Mouse (Mus musculus): Measurements from ENCODE around the gene Fbxl13.

The Fbxl13 gene

GRCm38 (mm10) chr5:21572764-21573416 lies 72.5 kb downstream of the Fbxl13 start:
- no peak for DNase-seq

DNA sequence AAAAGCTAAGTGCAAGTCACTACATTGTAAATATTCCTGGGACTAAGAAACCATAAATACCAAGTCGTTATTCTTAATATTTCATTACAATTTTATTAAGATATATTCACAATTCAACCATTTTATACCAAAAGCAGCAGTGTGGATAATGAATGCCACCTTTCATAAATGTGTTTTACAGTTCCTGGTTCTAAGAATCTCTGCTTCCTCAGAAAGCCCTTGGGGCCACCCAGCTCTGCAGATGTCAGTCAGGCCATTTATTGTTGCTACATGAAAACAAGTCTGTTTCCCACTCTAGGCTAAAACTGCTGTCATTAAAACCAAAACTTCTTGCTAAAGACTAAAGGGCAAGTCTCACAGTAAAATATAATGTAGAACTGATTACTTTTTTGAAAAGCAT lies 77.7 kb downstream of the Fbxl13 start:
- no peak for DNase-seq

- DNase-seq, result no peak
Measured at GRCm38 (mm10) chr5:21565392-21566065, 79.9 kb downstream of the Fbxl13 start.

- no peak for DNase-seq
Measured at GRCm38 (mm10) chr5:21563936-21564335, 81.5 kb downstream of the Fbxl13 start.

DNA sequence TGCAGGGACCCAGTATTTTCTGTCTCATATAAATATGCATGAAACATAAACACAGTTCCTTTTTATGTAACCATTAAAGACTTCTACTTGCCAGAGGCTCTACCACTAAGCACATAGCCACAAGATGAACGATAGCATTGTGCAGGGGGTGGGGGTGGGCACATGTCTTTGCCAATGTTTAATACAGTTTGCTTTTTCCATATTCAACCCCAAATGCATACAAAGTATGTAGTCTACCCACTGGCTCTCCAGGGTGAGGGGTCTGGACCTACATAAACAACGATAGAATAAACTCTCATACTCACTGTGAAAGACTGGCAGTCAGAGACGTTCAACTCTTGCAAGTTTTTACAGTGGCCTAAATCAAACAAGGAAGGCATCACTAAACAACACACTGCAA lies 88.9 kb downstream of the Fbxl13 start:
- DNase-seq, result no peak

GRCm38 (mm10) chr5:21554732-21555131 lies 90.7 kb downstream of the Fbxl13 start:
- no peak for DNase-seq

GRCm38 (mm10) chr5:21553685-21554084 lies 91.7 kb downstream of the Fbxl13 start:
- no peak for DNase-seq

GRCm38 (mm10) chr5:21547005-21547404 lies 98.4 kb downstream of the Fbxl13 start:
- DNase-seq, result no peak

- no peak for DNase-seq
Measured at GRCm38 (mm10) chr5:21545786-21546185, 99.6 kb downstream of the Fbxl13 start.

- DNase-seq, result no peak
Measured at GRCm38 (mm10) chr5:21545227-21545626, 100.2 kb downstream of the Fbxl13 start.

DNA sequence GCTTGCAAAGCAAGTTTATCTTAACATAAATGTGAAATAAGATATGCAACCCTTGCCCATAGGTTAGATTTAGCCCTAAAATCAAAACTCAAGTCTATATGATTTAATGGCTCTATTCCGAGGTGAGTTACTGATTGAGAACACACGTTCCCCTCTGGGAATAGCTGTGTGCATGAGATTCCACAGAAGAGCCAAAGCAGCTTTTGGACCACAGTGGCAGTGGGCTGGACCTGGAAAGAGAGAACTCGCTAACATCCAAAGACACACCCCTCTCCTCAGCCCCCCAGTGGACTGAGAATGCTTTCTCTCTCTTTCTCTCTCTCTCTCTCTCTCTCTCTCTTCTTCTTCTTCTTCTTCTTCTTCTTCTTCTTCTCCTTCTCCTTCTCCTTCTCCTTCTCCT lies 100.6 kb downstream of the Fbxl13 start:
- no peak for DNase-seq

- no peak for DNase-seq
Measured at GRCm38 (mm10) chr5:21543409-21544201, 101.8 kb downstream of the Fbxl13 start, which contains the start of gene Lrrc17. Lrrc17 (plus strand) TSS chr5:21543559.

DNA sequence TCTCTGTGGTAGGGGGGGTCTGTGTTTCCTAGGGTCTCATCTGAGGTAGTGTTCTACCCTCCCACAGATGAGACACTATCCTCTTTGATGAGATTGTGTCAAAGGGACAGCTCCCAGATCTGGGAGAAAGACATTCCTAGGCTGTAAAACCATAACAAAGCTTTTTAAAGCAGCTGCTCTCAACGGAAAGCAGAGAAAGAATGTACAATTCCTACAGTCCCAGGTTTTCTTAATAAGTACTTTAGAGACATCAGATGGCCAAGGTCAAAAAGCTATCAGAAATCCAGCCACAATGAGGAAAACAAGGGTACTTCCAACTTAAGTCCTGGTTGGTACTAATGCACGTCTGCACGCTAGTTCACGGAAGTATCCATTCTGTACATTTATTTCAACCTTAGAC lies 103.2 kb downstream of the Fbxl13 start:
- no peak for DNase-seq

DNA sequence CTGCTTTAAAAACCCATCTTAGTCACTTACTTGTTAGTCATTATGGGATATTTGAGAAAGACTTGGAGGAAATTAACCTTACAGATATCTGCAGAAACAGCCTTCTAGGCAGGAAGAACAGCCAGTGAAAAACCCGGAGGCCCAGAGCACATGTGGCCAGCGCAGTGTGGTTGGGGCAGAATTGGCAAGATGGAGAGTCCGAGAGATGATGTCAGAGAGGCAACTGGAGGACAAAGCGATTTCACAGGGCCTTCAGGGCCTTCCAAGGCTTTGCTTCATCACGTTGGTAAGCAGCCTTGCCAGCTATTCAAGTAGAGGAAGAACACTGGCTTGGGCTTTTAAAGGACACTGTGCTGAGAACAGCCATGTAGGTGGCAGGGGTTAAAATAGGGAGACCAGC lies 112.5 kb downstream of the Fbxl13 start:
- no peak for DNase-seq

DNA sequence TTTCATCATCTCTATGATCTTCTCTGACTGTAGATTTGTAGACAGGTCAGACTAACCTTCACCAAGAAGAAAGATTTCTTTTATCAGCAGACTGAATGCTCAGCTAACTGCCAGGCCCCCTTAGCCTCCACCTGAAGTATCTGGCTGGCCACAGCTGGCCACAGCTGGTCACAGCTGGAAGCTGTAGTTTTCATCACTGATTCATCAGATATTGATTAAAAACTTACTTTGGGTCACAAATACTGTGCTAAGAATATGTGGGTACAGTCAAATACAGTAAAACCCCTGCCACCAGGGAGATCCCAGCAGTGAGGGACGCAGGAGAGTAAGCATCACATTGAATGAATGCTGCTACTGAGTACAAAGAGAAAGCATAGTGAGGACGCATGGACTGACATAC lies 113.3 kb downstream of the Fbxl13 start:
- no peak for DNase-seq

DNA sequence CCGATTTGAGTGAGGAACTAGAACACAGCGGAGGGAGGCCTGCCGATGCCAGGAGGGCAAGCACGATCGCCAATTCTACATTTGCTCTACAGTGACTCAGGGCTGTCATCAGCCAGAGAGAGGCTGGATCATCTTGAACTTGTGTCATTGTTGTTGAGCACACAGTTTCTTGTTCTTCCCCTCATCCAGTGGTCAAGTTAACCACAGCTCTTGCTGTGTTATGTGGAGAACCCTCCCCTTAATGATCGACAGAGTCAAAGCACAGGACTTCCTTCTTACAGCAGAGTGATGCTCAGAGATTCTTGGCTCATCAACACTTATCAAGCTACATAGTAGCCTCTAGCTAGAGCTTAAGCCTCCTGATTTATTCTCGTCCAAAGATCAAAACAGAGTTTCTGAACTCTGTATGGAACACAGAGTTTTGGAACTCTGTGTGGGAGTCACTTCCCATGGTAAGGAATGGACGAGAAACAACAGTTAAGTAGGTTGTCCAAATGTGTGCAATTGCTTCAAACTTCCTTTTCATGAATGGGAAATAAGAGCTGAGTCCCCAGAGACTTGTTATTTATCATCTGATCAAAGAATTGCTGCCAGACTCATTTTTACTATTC lies 116.2 kb downstream of the Fbxl13 start:
- DNase-seq, result no peak

DNA sequence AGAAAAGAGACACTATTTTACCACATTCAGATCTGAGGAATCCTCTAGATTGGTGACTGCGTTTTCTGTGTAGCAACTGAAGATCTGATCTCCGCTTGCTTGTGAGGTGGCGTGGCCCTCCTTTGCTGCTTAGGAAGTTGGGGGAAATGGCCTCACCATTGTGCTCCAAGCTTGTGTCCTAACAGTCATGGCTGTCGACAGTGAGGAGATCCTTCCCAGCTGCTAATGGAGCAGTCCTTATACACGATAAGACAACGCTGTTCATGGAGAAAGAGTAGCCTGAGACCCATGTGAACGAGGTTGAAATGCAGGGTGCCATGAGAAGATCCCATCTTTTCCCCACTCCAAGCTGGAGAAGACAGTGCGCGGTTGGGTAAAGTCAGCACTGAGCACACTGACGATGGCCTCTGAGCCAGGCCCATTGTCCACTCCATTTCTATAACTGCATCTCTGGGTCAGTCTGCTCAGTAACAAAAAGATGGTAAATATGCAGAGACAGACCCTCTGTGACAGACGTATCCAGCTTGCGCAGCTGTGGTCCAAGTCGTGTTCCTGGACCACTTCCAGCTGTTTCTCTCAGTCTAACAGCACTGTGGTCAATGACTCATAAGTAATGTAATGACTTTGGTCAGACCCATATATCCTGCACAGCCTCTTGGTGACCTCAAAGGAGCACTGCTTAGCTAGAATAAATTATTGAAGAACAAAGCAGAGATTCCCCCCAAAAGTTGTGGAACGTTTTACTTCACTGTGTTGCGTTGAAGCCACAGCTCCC lies 117.2 kb downstream of the Fbxl13 start:
- no peak for DNase-seq

GRCm38 (mm10) chr5:21527488-21527911 lies 117.9 kb downstream of the Fbxl13 start:
- no peak for DNase-seq

DNA sequence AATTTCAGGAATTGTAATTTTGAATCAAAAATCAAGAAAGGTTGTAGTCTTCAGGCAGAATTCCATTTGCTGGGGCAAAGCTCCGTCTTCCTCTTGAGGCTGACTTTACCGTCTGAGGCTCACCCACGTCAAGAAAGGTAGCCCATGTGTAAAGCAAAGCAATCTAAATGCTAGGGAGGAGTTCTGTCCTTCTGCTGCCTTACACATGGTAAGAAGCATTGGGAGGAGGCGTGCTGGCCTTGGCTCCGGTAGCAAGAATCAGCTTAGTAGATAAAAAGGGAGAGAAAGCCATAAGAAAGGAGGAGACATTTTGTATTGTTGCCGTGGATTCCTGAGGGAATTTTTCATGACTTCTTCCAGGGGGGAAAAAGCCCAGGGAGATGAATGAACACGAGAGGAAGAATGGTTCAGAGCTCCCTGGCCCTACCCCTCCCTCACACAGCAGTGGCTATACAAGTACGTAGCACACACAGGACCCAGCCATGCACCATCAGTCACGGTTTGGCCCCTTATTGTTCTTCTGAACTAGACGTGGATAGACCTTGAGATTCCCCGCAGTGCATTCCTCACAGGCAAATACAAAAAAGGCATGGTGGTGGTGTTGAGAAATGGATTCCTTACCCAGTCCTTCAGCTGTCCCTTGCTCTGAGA lies 118.5 kb downstream of the Fbxl13 start:
- DNase-seq, result no peak

DNA sequence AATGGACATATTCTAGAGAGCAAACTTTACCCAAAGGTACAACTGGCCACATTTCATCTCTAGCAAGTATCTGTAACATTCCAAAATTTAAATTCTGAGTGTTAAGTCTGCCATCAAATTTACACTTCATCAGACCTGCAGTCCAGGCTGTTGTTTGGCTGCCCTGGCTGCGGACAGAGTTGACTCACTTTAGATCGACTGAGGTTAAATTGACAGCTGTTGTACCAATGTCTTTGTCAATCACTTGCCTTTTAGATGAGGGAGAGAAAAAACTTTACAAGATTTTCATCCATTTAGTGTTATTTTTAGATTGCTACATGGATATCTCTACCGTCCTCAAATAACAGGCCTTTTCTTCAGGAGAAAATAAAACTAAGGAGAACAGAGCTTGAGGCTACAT lies 126.3 kb downstream of the Fbxl13 start:
- DNase-seq, result no peak

DNA sequence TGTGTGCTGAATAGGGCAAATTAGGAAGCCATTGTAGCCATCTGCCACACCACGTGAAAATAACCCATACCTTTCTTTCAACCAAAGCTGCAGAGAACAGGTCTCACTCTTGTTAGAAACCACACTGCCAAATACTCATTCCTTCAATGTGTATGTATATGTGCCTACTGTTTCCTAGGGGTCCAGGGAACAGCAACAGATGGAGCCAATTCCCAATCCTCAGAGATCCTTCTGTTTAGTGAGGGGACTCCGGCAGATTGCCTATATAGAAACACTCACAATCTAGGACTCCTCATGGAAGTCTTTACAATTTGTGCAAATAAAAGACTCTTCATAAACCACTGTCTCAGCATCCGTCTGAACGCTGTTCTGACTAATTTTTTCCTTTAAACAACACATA lies 127.2 kb downstream of the Fbxl13 start:
- no peak for DNase-seq

GRCm38 (mm10) chr5:21517562-21517961 lies 127.9 kb downstream of the Fbxl13 start:
- DNase-seq, result no peak
